22 mouse cellular contexts compared by ENCODE assay signal in the genomic region with DNA sequence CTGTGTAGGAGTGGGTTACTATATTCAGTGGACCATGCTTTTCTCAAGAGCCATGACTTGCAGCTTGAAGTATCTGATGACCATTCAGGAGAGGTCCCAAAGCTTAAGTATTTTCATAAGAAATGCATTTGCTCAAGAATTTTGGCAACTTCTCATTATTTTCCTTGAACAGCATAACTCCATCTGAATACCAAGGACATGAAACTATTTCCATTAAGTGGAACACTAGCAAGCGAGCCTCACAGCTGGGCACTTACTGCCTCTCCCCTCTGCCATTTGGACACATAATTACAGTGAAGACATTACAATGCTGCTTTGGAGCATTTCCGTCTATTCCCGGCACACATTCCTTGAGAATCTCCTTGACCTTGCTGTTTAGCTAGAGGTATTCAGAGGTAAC.
DNase-seq lines count a peak whose midpoint lies in the region; ATAC-seq and TF ChIP-seq lines count a peak whose summit lies in the region.
"Had no signal": no experiment of that assay in that cellular context is flagged by ENCODE, and none has a peak within 500 bp of the region (broad histone marks: within the 10 kb centered on the region; RNA-seq: fewer than 3 reads in every experiment).

No protein-coding gene starts in this region.

- no peaks in the 10 kb centered on the region for H3K36me3 ChIP-seq in embryonic facial prominence, embryonic 14.5 days (ENCODE audit: control insufficient read depth, insufficient read depth, low read length)
- H3K36me3 ChIP-seq in embryonic facial prominence, embryonic 10.5 days (replicated peaks), result no peaks in the 10 kb centered on the region
- no peaks in the 10 kb centered on the region for H3K36me3 ChIP-seq in lung, postnatal 0 days (ENCODE audit: insufficient read depth, low read length)
- H3K36me3 ChIP-seq: embryonic facial prominence, embryonic 13.5 days; heart, embryonic 12.5 days; heart, embryonic 15.5 days had no signal

- no peak for TF ChIP-seq CTCF in lung, postnatal 0 days (IDR thresholded peaks at IDR 0.05)

- no peak for ATAC-seq in embryonic facial prominence, embryonic 14.5 days (ENCODE audit: low read depth)
- ATAC-seq in lung, postnatal 0 days, result peak; percentile 85
- ATAC-seq: forebrain, embryonic 14.5 days; forebrain, postnatal 0 days; intestine, postnatal 0 days; Patski had no signal

- intact Hi-C loops in heart, postnatal 36 days (cut with DNase I), result no loop called here

- H3K9me3 ChIP-seq in embryonic facial prominence, embryonic 14.5 days (ENCODE audit: control insufficient read depth, low read length), result no peaks in the 10 kb centered on the region
- no peaks in the 10 kb centered on the region for H3K9me3 ChIP-seq in embryonic facial prominence, embryonic 10.5 days
- H3K9me3 ChIP-seq in lung, postnatal 0 days (ENCODE audit: low read length), result no peaks in the 10 kb centered on the region
- H3K9me3 ChIP-seq: embryonic facial prominence, embryonic 13.5 days; heart, embryonic 12.5 days; heart, embryonic 15.5 days had no signal

- TF ChIP-seq EP300 in lung, postnatal 0 days (IDR thresholded peaks at IDR 0.05), result peak; percentile 64; the same call in 1 of the 2 replicates

- no peak overlapping the region for H3K4me2 ChIP-seq in embryonic facial prominence, embryonic 14.5 days (ENCODE audit: low read depth, low read length)
- H3K4me2 ChIP-seq in lung, postnatal 0 days (replicated peaks; ENCODE audit: low read depth, low read length), result no peak overlapping the region
- H3K4me2 ChIP-seq: embryonic facial prominence, embryonic 13.5 days; heart, embryonic 12.5 days; heart, embryonic 15.5 days; hindbrain, embryonic 14.5 days had no signal

- H3K27me3 ChIP-seq in embryonic facial prominence, embryonic 14.5 days (replicated peaks; ENCODE audit: control insufficient read depth, insufficient read depth, low read length), result no peaks in the 10 kb centered on the region
- H3K27me3 ChIP-seq in embryonic facial prominence, embryonic 10.5 days (replicated peaks; ENCODE audit: low read depth, poor library complexity, severe bottlenecking), result no peaks in the 10 kb centered on the region
- no peaks in the 10 kb centered on the region for H3K27me3 ChIP-seq in lung, postnatal 0 days (replicated peaks; ENCODE audit: insufficient read depth, low read length)
- H3K27me3 ChIP-seq: embryonic facial prominence, embryonic 13.5 days; heart, embryonic 12.5 days; heart, embryonic 15.5 days; Patski had no signal

- 67% methylated on average over 3 of the region's 3 CpGs for WGBS in embryonic facial prominence, embryonic 14.5 days
- WGBS in embryonic facial prominence, embryonic 10.5 days, result 82% methylated on average over 3 of the region's 3 CpGs
- 48% methylated on average over 3 of the region's 3 CpGs for WGBS in lung, postnatal 0 days

- no peak overlapping the region for H3K27ac ChIP-seq in embryonic facial prominence, embryonic 14.5 days (replicated peaks; ENCODE audit: low read depth, low read length)
- H3K27ac ChIP-seq in embryonic facial prominence, embryonic 10.5 days (replicated peaks), result no peak overlapping the region
- no peak overlapping the region for H3K27ac ChIP-seq in lung, postnatal 0 days (ENCODE audit: low read length)
- H3K27ac ChIP-seq: embryonic facial prominence, embryonic 13.5 days; heart, embryonic 15.5 days; hindbrain, embryonic 14.5 days had no signal

- H3K4me1 ChIP-seq in embryonic facial prominence, embryonic 14.5 days (ENCODE audit: control insufficient read depth, insufficient read depth, low read length), result no peaks in the 10 kb centered on the region
- H3K4me1 ChIP-seq in embryonic facial prominence, embryonic 10.5 days, result no peaks in the 10 kb centered on the region
- no peaks in the 10 kb centered on the region for H3K4me1 ChIP-seq in lung, postnatal 0 days (ENCODE audit: insufficient read depth, low read depth, low read length)
- H3K4me1 ChIP-seq: heart, embryonic 12.5 days; heart, embryonic 15.5 days had no signal

- peak; percentile 50 for DNase-seq in embryonic facial prominence, embryonic 14.5 days (ENCODE audit: low spot score)
- DNase-seq in embryonic facial prominence, embryonic 10.5 days (ENCODE audit: low spot score), result no peak
- DNase-seq in lung, postnatal 0 days (ENCODE audit: low spot score), result peak; percentile 74
- DNase-seq in lung, postnatal 25 days (ENCODE audit: low spot score), result no peak
- DNase-seq in skeletal muscle tissue, adult 2 months (ENCODE audit: low read depth, low spot score), result peak; percentile 14
- DNase-seq in heart, postnatal 36 days, result no peak
- DNase-seq: adrenal gland, postnatal 10 days; adrenal gland, postnatal 36 days; cerebellum, adult 18-20 months; cerebellum, adult 9-10 months; cerebellum, postnatal 14 days; forebrain, postnatal 0 days; gastrocnemius, postnatal 25 days; heart, adult 18-20 months; heart, postnatal 4 days had no signal

- H3K9ac ChIP-seq in embryonic facial prominence, embryonic 14.5 days (ENCODE audit: low read depth, low read length), result no peak overlapping the region
- H3K9ac ChIP-seq in lung, postnatal 0 days (replicated peaks; ENCODE audit: low read depth), result no peak overlapping the region
- H3K9ac ChIP-seq: embryonic facial prominence, embryonic 13.5 days; forebrain, postnatal 0 days; heart, embryonic 12.5 days; heart, embryonic 15.5 days; hindbrain, embryonic 14.5 days had no signal

- no peak overlapping the region for H3K4me3 ChIP-seq in embryonic facial prominence, embryonic 14.5 days (ENCODE audit: low read depth, low read length)
- no peak overlapping the region for H3K4me3 ChIP-seq in embryonic facial prominence, embryonic 10.5 days
- H3K4me3 ChIP-seq in lung, postnatal 0 days (ENCODE audit: low read depth, low read length), result no peak overlapping the region
- H3K4me3 ChIP-seq: embryonic facial prominence, embryonic 13.5 days; heart, embryonic 12.5 days; heart, embryonic 15.5 days had no signal

Comparison
In these comparisons a context has a peak if more than half of its experiments do, and no peak if none do; other contexts are left out.
1. DNase-seq: peak in embryonic facial prominence, embryonic 14.5 days (single experiment), lung, postnatal 0 days (single experiment) and skeletal muscle tissue, adult 2 months (single experiment); none in embryonic facial prominence, embryonic 10.5 days (single experiment), lung, postnatal 25 days (single experiment) and heart, postnatal 36 days (0 of 2).